Mouse (Mus musculus) adrenal gland, postnatal 10 days (tissue): ENCODE measurements around the gene Sez6l. TPM values are rescaled to one million over a fixed set of nuclear protein-coding genes. Genes with fewer than 3 reads are reported as not detected.

Experiments
- DNase-seq: peaks from one replicate; pipeline ENCODE4 v3.0.0; 2021; ENCODE audit warnings: mixed read lengths
- total RNA-seq, 2 experiments: library from RNA; stranded (reverse); gene quantifications; 2 replicates each; pipeline ENCODE4 v1.2.3; 2021

The Sez6l gene
- total RNA-seq, 2 experiments from 2014 or later, result 3.8 to 4.5 TPM

- peak; percentile 20 for DNase-seq
Observed at GRCm38 (mm10) chr5:112584155-112584769, 7.3 kb upstream of the Sez6l start.

GRCm38 (mm10) chr5:112583304-112583703, 6.3 kb upstream of the Sez6l start:
- DNase-seq, result no peak

DNA sequence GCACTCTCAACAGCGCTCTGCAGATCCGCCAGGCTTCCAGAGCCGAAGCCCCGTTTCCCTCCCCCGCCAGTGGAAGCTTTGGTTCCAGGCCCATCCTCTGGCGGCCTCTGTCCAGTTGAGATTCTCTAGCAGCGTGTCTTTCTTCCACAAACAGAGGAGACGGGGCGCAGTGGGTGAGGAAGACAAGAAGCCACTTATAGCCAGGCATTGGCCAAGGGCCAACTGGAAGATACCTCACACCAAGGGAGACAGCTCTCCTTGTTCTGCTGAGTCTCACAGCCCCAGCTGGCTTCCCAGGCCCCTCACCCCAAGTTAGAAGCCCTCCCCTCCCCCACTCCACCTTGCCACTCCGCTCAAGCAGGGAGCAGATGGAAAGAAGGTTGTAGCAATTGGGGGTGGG, 765 bp upstream of the Sez6l start:
- DNase-seq, result no peak

GRCm38 (mm10) chr5:112576361-112576992, 508 bp downstream of the Sez6l start:
- peak; percentile 3 for DNase-seq

- DNase-seq, result peak; percentile 62
Observed at GRCm38 (mm10) chr5:112575151-112575915, 1.7 kb downstream of the Sez6l start.

DNA sequence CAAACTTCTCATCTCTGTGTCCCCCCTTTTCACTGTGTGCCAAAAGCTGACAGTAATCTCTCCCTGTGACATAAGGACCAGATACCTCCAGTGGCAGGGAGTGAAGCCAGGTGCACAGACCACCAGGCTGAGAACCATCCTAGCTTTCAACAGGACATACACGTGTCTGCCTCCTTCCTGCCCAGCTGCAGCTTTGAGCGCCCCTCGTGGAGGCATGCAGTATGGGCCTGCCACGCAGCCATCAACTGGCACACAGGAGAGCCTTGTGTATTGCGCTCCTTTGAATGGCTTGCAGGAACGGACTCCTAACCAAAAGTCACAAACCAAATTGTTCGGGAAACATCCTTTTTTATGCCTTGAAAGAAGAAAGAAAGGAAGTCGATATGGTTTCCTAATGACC, 3.1 kb downstream of the Sez6l start:
- DNase-seq, result peak; percentile 62

GRCm38 (mm10) chr5:112572217-112572616, 4.8 kb downstream of the Sez6l start:
- DNase-seq, result no peak

- no peak for DNase-seq
Observed at GRCm38 (mm10) chr5:112565489-112565888, 11.5 kb downstream of the Sez6l start.

DNA sequence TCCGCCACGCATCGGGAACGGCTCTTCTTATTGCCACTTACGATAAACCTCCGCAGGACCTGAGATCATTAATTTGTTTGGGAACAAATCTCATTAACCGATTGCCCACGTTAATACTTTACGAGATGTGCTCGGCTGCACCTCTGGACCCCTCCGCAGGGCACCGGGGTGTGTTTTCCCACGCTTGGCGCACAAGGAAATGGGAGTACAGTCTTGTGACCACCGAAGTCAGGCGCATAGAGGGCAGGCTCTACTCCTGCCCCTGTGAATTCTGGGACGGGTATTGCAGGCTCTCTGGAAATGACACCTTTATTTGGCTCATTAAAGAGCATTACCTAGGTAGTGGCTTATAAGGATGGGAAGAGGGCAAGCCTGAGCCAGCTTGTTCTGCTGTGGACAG, 11.9 kb downstream of the Sez6l start:
- DNase-seq, result no peak

- DNase-seq, result no peak
Observed at GRCm38 (mm10) chr5:112560869-112561499, 16.0 kb downstream of the Sez6l start.

- no peak for DNase-seq
Observed at GRCm38 (mm10) chr5:112560139-112560538, 16.8 kb downstream of the Sez6l start.

GRCm38 (mm10) chr5:112557396-112557795, 19.6 kb downstream of the Sez6l start:
- DNase-seq, result no peak

DNA sequence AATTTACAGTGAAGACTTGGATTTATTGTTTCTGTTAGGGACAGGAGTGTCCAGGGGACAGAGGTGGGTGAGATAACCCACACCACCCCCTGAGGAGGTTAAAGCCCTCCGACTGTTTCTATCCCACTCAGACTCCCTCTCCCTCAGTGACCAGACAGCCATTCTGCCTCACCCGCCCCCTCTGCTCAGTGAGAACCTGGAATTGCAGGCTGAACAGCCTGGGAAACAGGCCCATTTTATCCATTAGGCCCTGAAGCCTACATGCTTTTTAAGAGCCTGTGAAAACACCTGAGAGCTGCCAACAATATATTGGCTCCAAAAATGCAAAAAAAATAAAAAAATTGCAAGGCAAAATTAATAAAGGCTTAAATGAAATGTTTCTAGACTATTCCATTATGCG, 20.3 kb downstream of the Sez6l start:
- no peak for DNase-seq

DNA sequence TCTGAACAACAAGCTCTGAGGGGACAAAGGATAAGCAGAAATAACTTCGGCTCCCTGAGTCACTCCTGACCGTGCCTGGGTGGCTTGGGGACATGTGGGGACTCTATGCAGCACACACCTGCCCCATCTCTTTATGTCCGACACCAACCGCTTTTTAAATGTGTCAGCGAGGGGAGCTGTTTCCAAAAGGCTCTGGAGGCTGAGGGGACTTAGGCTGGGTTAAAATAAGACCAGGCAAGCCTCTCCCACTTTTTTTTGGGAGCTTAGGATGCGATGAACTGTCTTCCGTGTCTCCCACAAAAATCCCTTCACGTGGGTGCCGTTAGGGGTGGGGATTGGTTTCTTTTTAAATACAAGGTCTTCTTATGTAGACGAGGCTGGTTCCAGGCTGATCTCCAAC, 22.5 kb downstream of the Sez6l start:
- no peak for DNase-seq

- no peak for DNase-seq
Observed at GRCm38 (mm10) chr5:112552786-112553185, 24.2 kb downstream of the Sez6l start.

DNA sequence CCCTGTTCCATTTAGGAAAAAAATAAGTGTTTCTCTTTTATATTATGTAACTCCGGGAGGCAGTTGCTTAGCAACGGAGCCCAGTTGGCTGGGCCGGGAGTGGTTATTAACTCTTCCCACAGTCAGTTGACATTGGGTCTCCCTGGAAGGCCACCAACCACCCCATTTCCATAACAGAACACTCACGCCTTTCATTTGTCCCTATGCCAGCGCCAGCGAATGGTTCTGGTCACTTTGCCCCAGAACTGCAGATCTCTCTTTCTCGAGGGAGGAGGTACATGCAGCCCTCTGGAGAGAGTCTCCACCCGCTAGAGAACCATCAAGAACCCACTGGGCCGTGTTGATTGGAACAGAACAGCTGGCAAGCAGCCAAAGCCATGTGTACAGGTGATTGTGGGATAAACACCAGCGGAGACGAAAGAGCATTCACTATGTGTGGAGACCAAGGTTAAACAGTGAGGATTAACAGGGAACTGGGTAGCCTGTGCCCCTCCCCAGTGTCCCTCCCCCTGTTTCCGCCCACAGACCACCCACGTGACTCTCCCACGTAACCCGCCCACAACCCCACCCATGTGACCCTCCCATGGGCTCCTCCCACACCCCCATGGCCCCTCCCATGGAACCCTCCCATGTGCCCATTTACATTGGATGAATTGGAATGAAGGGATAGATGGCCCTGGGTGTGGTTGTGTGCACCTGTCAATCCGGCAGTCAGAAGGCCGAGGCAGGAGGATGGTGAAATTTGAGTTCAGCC, 24.8 kb downstream of the Sez6l start:
- peak; percentile 7 for DNase-seq

GRCm38 (mm10) chr5:112548846-112549620, 28.0 kb downstream of the Sez6l start:
- DNase-seq, result peak; percentile 19

DNA sequence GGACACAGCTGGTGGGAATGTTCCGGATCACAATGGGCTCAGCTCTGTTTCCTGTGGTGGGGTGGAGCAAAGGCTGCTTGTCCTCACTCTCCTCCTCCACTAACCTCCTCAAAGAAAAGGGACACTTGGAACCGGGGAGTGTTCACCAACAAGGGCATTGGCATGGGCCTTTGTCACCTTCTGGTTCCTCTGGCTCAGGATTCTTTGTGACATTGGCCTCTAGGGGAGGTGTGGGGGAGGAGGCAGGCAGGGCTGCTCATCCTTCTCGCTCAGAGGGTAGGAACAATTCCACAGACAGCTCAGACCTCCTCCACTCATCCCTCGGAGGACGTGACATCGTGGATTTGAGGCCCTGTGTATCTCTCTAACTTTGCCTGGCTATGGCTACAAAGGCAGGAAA, 30.2 kb downstream of the Sez6l start:
- no peak for DNase-seq

- DNase-seq, result no peak
Observed at GRCm38 (mm10) chr5:112538295-112538694, 38.7 kb downstream of the Sez6l start.

- DNase-seq, result no peak
Observed at GRCm38 (mm10) chr5:112535868-112536267, 41.1 kb downstream of the Sez6l start.

GRCm38 (mm10) chr5:112534146-112534545, 42.8 kb downstream of the Sez6l start:
- no peak for DNase-seq
